Mouse (Mus musculus) heart, postnatal 14 days (tissue): ENCODE data around the gene Gmnn. TPM values are rescaled to one million over a fixed set of nuclear protein-coding genes. Genes with fewer than 3 reads are reported as not detected.
A peak's percentile ranks its signal among the peaks of the same experiment; 100 is the strongest.
"Not testable (repeated sequence)": the region's sequence is repeated elsewhere in the genome, so short reads cannot be mapped to it uniquely, and the experiment has no call there.

Experiments used
- DNase-seq, 2 experiments: peaks; one replicate each; pipeline ENCODE4 v3.0.0; 2021 to 2022
- intact Hi-C: fragments of 180-260 bp; cut with DNase I; formaldehyde crosslinking; loops from one replicate; pipeline ENCODE4 v1.15.1; 2025
- total RNA-seq, 2 experiments: library from RNA; stranded (reverse); gene quantifications; 2 replicates each; pipeline ENCODE4 v1.2.3; 2021

Gene Gmnn
- total RNA-seq, 2 experiments from 2014 or later: 32.6 to 34.4 TPM

- DNase-seq, intact Hi-C loops: not testable (repeated sequence)
Measured at GRCm38 (mm10) chr13:24771482-24771881, 9.8 kb upstream of the Gmnn start.

- intact Hi-C loops, DNase-seq: not testable (repeated sequence)
Measured at GRCm38 (mm10) chr13:24767809-24768208, 6.1 kb upstream of the Gmnn start.

GRCm38 (mm10) chr13:24762254-24762653, 531 bp upstream of the Gmnn start:
- intact Hi-C loops: loop anchor here (5.0 kb wide), 1 partner anchor 40 kb away; no protein-coding TSS in a partner anchor
- DNase-seq: no peak

- DNase-seq: no peak
- intact Hi-C loops: loop anchor here (5.0 kb wide), 1 partner anchor 39 kb away; no protein-coding TSS in a partner anchor
Measured at GRCm38 (mm10) chr13:24761083-24761402, 680 bp downstream of the Gmnn start.

GRCm38 (mm10) chr13:24760351-24760870, 1.3 kb downstream of the Gmnn start:
- peak in 1 of 2 experiments; percentile 32 for DNase-seq
- intact Hi-C loops: loop anchor here (5.0 kb wide), 1 partner anchor 38 kb away; no protein-coding TSS in a partner anchor

GRCm38 (mm10) chr13:24759451-24759850, 2.3 kb downstream of the Gmnn start:
- intact Hi-C loops: loop anchor here (5.0 kb wide), 1 partner anchor 73 kb away; the partner anchor contains the start of genes Acot13 and Tdp2
- no peak for DNase-seq

- intact Hi-C loops: loop anchor here (5.0 kb wide), 1 partner anchor 74 kb away; the partner anchor contains the start of genes Acot13 and Tdp2
- DNase-seq: no peak
Measured at GRCm38 (mm10) chr13:24757820-24758564, 3.7 kb downstream of the Gmnn start.

- intact Hi-C loops: loop anchor here (5.0 kb wide), 1 partner anchor 76 kb away; the partner anchor contains the start of genes Acot13 and Tdp2
- no peak for DNase-seq
Measured at GRCm38 (mm10) chr13:24756756-24757155, 5.0 kb downstream of the Gmnn start.

GRCm38 (mm10) chr13:24751396-24751795, 10.3 kb downstream of the Gmnn start:
- DNase-seq: no peak
- intact Hi-C loops: no loop called here

- intact Hi-C loops: no loop called here
Measured at GRCm38 (mm10) chr13:24750807-24751206, 10.9 kb downstream of the Gmnn start.

GRCm38 (mm10) chr13:24747823-24748222, 13.9 kb downstream of the Gmnn start:
- no peak for DNase-seq
- intact Hi-C loops: no loop called here

More at GRCm38 (mm10) chr13:24750807-24751206, 10.9 kb downstream of the Gmnn start:
- no peak for DNase-seq

GRCm38 (mm10) chr13:24741028-24741427, 20.7 kb downstream of the Gmnn start, which contains the start of gene Armh2:
Armh2 (plus strand) TSS chr13:24741232.
- no peak for DNase-seq
- intact Hi-C loops: no loop called here

- no peak for DNase-seq
- intact Hi-C loops: no loop called here
Measured at GRCm38 (mm10) chr13:24735608-24736131, 26.1 kb downstream of the Gmnn start.

GRCm38 (mm10) chr13:24734502-24734901, 27.2 kb downstream of the Gmnn start:
- intact Hi-C loops: no loop called here

GRCm38 (mm10) chr13:24729128-24729527, 32.6 kb downstream of the Gmnn start:
- intact Hi-C loops: no loop called here

More at GRCm38 (mm10) chr13:24734502-24734901, 27.2 kb downstream of the Gmnn start:
- no peak for DNase-seq

GRCm38 (mm10) chr13:24724395-24724759, 37.3 kb downstream of the Gmnn start:
- intact Hi-C loops: loop anchor here (5.0 kb wide), 1 partner anchor 38 kb away; the partner anchor contains the start of gene Gmnn
- no peak for DNase-seq

More at GRCm38 (mm10) chr13:24729128-24729527, 32.6 kb downstream of the Gmnn start:
- no peak for DNase-seq

- no peak for DNase-seq
- intact Hi-C loops: loop anchor here (5.0 kb wide), 1 partner anchor 38 kb away; the partner anchor contains the start of gene Gmnn
Measured at GRCm38 (mm10) chr13:24723699-24724394, 37.9 kb downstream of the Gmnn start.

- intact Hi-C loops: loop anchor here (5.0 kb wide), 1 partner anchor 41 kb away; the partner anchor contains the start of gene Gmnn
- DNase-seq: no peak
Measured at GRCm38 (mm10) chr13:24721502-24721901, 40.2 kb downstream of the Gmnn start.

- no peak for DNase-seq
- intact Hi-C loops: no loop called here
Measured at GRCm38 (mm10) chr13:24717677-24718076, 44.0 kb downstream of the Gmnn start.

GRCm38 (mm10) chr13:24716441-24716840, 45.3 kb downstream of the Gmnn start:
- intact Hi-C loops: no loop called here

More at GRCm38 (mm10) chr13:24716441-24716840, 45.3 kb downstream of the Gmnn start:
- no peak for DNase-seq
